14 mouse cellular contexts compared by ENCODE assay signal in the genomic region with DNA sequence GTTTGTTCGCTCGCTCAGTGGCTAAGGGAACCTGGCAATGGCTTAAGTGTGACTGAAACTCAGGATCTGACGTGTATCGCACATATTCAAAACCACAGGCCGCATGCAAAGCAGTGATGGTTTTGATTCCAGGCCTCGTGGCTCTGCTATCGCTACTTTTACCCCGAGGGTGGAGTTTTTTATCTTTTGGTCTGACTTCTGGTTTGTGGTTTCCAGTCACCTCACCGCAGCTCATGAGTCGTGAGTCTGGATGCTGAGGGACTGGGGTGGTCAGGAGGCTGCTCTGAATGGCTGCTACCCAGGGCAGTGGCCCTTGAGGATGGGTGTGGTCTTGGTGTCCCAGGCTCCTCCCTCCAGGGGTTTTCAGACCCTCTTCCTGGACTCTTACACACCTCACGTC. TPM values are rescaled to one million over a fixed set of nuclear protein-coding genes. Genes with fewer than 3 reads are reported as not detected.
DNase-seq lines count a peak whose midpoint lies in the region; ATAC-seq and TF ChIP-seq lines count a peak whose summit lies in the region.
"Had no signal": no experiment of that assay in that cellular context is flagged by ENCODE, and none has a peak within 500 bp of the region (broad histone marks: within the 10 kb centered on the region; RNA-seq: fewer than 3 reads in every experiment).

No protein-coding gene starts in this region.

- H3K9me3 ChIP-seq in embryonic facial prominence, embryonic 12.5 days: no peaks in the 10 kb centered on the region
- no peaks in the 10 kb centered on the region for H3K9me3 ChIP-seq in embryonic facial prominence, embryonic 10.5 days
- H3K9me3 ChIP-seq in midbrain, postnatal 0 days (ENCODE audit: low read length): no peaks in the 10 kb centered on the region
- H3K9me3 ChIP-seq in midbrain, embryonic 11.5 days (ENCODE audit: control insufficient read depth, low read length): no peaks in the 10 kb centered on the region
- H3K9me3 ChIP-seq in limb, embryonic 12.5 days: no peaks in the 10 kb centered on the region
- H3K9me3 ChIP-seq: neural tube, embryonic 15.5 days had no signal

- H3K4me3 ChIP-seq in embryonic facial prominence, embryonic 12.5 days: no peak overlapping the region
- no peak overlapping the region for H3K4me3 ChIP-seq in embryonic facial prominence, embryonic 10.5 days
- H3K4me3 ChIP-seq in midbrain, postnatal 0 days (ENCODE audit: low read depth, low read length): no peak overlapping the region
- no peak overlapping the region for H3K4me3 ChIP-seq in midbrain, embryonic 11.5 days (ENCODE audit: low read depth, low read length)
- no peak overlapping the region for H3K4me3 ChIP-seq in limb, embryonic 12.5 days (replicated peaks)
- H3K4me3 ChIP-seq in left cerebral cortex, adult 2 months: no peak overlapping the region
- H3K4me3 ChIP-seq: neural tube, embryonic 15.5 days had no signal

- H3K36me3 ChIP-seq in embryonic facial prominence, embryonic 12.5 days: no peaks in the 10 kb centered on the region
- H3K36me3 ChIP-seq in embryonic facial prominence, embryonic 10.5 days (replicated peaks): peaks cover 23% of the 10 kb centered on the region
- no peaks in the 10 kb centered on the region for H3K36me3 ChIP-seq in midbrain, postnatal 0 days (ENCODE audit: insufficient read depth, low read length)
- no peaks in the 10 kb centered on the region for H3K36me3 ChIP-seq in midbrain, embryonic 11.5 days (ENCODE audit: control insufficient read depth, insufficient read depth, low read length)
- H3K36me3 ChIP-seq in limb, embryonic 12.5 days: peaks cover 28% of the 10 kb centered on the region
- H3K36me3 ChIP-seq: neural tube, embryonic 15.5 days had no signal

- intact Hi-C loops in left cerebral cortex, adult 2 months (cut with DNase I): no loop called here

- TF ChIP-seq CTCF in midbrain, postnatal 0 days (IDR thresholded peaks at IDR 0.05): no peak
- TF ChIP-seq CTCF in left cerebral cortex, adult 2 months (IDR thresholded peaks at IDR 0.05): no peak

- no peak overlapping the region for H3K9ac ChIP-seq in embryonic facial prominence, embryonic 12.5 days
- peak overlapping the region; percentile 13; the same call in 1 of the 2 replicates for H3K9ac ChIP-seq in midbrain, postnatal 0 days (replicated peaks; ENCODE audit: low read length, poor library complexity, severe bottlenecking)
- H3K9ac ChIP-seq in midbrain, embryonic 11.5 days (ENCODE audit: low read length): no peak overlapping the region
- H3K9ac ChIP-seq in limb, embryonic 12.5 days (replicated peaks): no peak overlapping the region
- H3K9ac ChIP-seq: neural tube, embryonic 15.5 days had no signal

- no peaks in the 10 kb centered on the region for H3K27me3 ChIP-seq in embryonic facial prominence, embryonic 12.5 days
- no peaks in the 10 kb centered on the region for H3K27me3 ChIP-seq in embryonic facial prominence, embryonic 10.5 days (replicated peaks; ENCODE audit: low read depth, poor library complexity, severe bottlenecking)
- H3K27me3 ChIP-seq in midbrain, postnatal 0 days (ENCODE audit: insufficient read depth, low read length): no peaks in the 10 kb centered on the region
- no peaks in the 10 kb centered on the region for H3K27me3 ChIP-seq in midbrain, embryonic 11.5 days (ENCODE audit: control insufficient read depth, insufficient read depth, low read length)
- H3K27me3 ChIP-seq in limb, embryonic 12.5 days: no peaks in the 10 kb centered on the region
- H3K27me3 ChIP-seq: neural tube, embryonic 15.5 days had no signal

- peaks cover 69% of the 10 kb centered on the region for H3K4me1 ChIP-seq in embryonic facial prominence, embryonic 12.5 days
- peaks cover 57% of the 10 kb centered on the region for H3K4me1 ChIP-seq in embryonic facial prominence, embryonic 10.5 days
- peaks cover 3% of the 10 kb centered on the region; the same call in 1 of the 2 replicates for H3K4me1 ChIP-seq in midbrain, postnatal 0 days (ENCODE audit: insufficient read depth, low read length)
- H3K4me1 ChIP-seq in midbrain, embryonic 11.5 days (ENCODE audit: control insufficient read depth, insufficient read depth, low read length): peaks cover 9% of the 10 kb centered on the region
- peaks cover 74% of the 10 kb centered on the region for H3K4me1 ChIP-seq in limb, embryonic 12.5 days (replicated peaks)

- no peak overlapping the region for H3K4me2 ChIP-seq in embryonic facial prominence, embryonic 12.5 days (replicated peaks)
- no peak overlapping the region for H3K4me2 ChIP-seq in midbrain, postnatal 0 days (ENCODE audit: low read depth, low read length, poor library complexity, severe bottlenecking)
- H3K4me2 ChIP-seq in midbrain, embryonic 11.5 days: no peak overlapping the region
- H3K4me2 ChIP-seq in limb, embryonic 12.5 days: no peak overlapping the region
- H3K4me2 ChIP-seq: neural tube, embryonic 15.5 days had no signal

- WGBS in embryonic facial prominence, embryonic 12.5 days: 43% methylated on average over 11 of the region's 11 CpGs
- WGBS in embryonic facial prominence, embryonic 10.5 days: 66% methylated on average over 11 of the region's 11 CpGs
- WGBS in midbrain, postnatal 0 days: 58% methylated on average over 11 of the region's 11 CpGs
- 73% methylated on average over 11 of the region's 11 CpGs for WGBS in midbrain, embryonic 11.5 days
- 41% methylated on average over 11 of the region's 11 CpGs for WGBS in limb, embryonic 12.5 days

- DNase-seq in embryonic facial prominence, embryonic 10.5 days (ENCODE audit: low spot score): no peak
- no peak for DNase-seq in midbrain, postnatal 0 days (ENCODE audit: low spot score)
- DNase-seq in midbrain, embryonic 11.5 days (ENCODE audit: low spot score, missing footprints): no peak
- no peak for DNase-seq in left cerebral cortex, adult 2 months (ENCODE audit: extremely low spot score in 1 of 2, low spot score in 2 of 2)
- no peak for DNase-seq in urinary bladder, adult 18-20 months (ENCODE audit: low spot score in 2 of 2)
- DNase-seq: adrenal gland, adult 2 months; cerebellum, postnatal 25 days; kidney, postnatal 14 days had no signal

- no peak overlapping the region for H3K27ac ChIP-seq in embryonic facial prominence, embryonic 12.5 days
- H3K27ac ChIP-seq in embryonic facial prominence, embryonic 10.5 days (replicated peaks): no peak overlapping the region; the same call in 1 of the 2 replicates
- no peak overlapping the region; the same call in 1 of the 2 replicates for H3K27ac ChIP-seq in midbrain, postnatal 0 days (ENCODE audit: low read depth, low read length)
- H3K27ac ChIP-seq in midbrain, embryonic 11.5 days (ENCODE audit: low read depth, low read length): no peak overlapping the region
- H3K27ac ChIP-seq in limb, embryonic 12.5 days: 0 out of 2 replicates have a peak overlapping the region, but pooled peaks have one; percentile 4
- no peak overlapping the region for H3K27ac ChIP-seq in left cerebral cortex, adult 2 months
- H3K27ac ChIP-seq: macrophage; neural tube, embryonic 15.5 days had no signal

- 0 out of 2 replicates have a peak, but pooled peaks have one; percentile 31 for ATAC-seq in embryonic facial prominence, embryonic 12.5 days (ENCODE audit: insufficient number of reproducible peaks, insufficient read depth, low FRiP score, low TSS enrichment)
- no peak for ATAC-seq in midbrain, postnatal 0 days (ENCODE audit: low FRiP score)
- ATAC-seq in midbrain, embryonic 11.5 days (ENCODE audit: low FRiP score): no peak
- 0 out of 2 replicates have a peak, but pooled peaks have one; percentile 35 for ATAC-seq in limb, embryonic 12.5 days (ENCODE audit: insufficient number of reproducible peaks, insufficient read depth, low FRiP score, low TSS enrichment, low read depth)
- ATAC-seq in erythroblast, adult 5-6 weeks (replicated peaks; ENCODE audit: low FRiP score, poor library complexity, severe bottlenecking): no peak
- ATAC-seq: forebrain, embryonic 14.5 days had no signal

RNA-seq across cellular contexts. Expression of gene Tcf7l2, which starts 27.3 kb away (rescaled TPM):
- polyA plus RNA-seq in embryonic facial prominence, embryonic 12.5 days (2016; fragmentation: Nextera tagmentation; extraction: Ambion mirVana): 137 and 148 TPM in 2 replicates
- 94.5 and 111 TPM in 2 replicates for polyA plus RNA-seq in embryonic facial prominence, embryonic 10.5 days (2016; fragmentation: Nextera tagmentation; extraction: Ambion mirVana)
- total RNA-seq in midbrain, postnatal 0 days (2014; rRNA removed): 67.2 and 86.1 TPM in 2 replicates
- polyA plus RNA-seq in midbrain, postnatal 0 days (2015; fragmentation: Nextera tagmentation; extraction: Ambion mirVana): 763 and 861 TPM in 2 replicates
- polyA plus RNA-seq in midbrain, embryonic 11.5 days (2014; fragmentation: Nextera tagmentation; extraction: Ambion mirVana): 379 and 401 TPM in 2 replicates
- 189 and 195 TPM in 2 replicates for polyA plus RNA-seq in limb, embryonic 12.5 days (2016; fragmentation: Nextera tagmentation; extraction: Ambion mirVana)
- total RNA-seq in erythroblast, adult 5-6 weeks (2015; ENCODE audit: low replicate concordance): 2.3 and 3.5 TPM in 2 replicates
- 0.68 and 1.5 TPM in 2 replicates for total RNA-seq in erythroblast, adult 5-6 weeks (2017; ENCODE audit: low replicate concordance)
- 1 to 10 TPM; 8.1 to 9.0 TPM for total RNA-seq in left cerebral cortex, adult 2 months (2021)

Comparison
In these comparisons a context has a peak if more than half of its experiments do, and no peak if none do; other contexts are left out.
1. ATAC-seq: peak in embryonic facial prominence, embryonic 12.5 days (single experiment) and limb, embryonic 12.5 days (single experiment); none in midbrain, postnatal 0 days (single experiment), midbrain, embryonic 11.5 days (single experiment) and erythroblast, adult 5-6 weeks (single experiment).